Mouse (Mus musculus): ENCODE measurements around the gene Mymx. TPM values are rescaled to one million over a fixed set of nuclear protein-coding genes. Genes with fewer than 3 reads are reported as not detected.
A peak's percentile ranks its signal among the peaks of the same experiment; 100 is the strongest.

The Mymx gene
- polyA plus RNA-seq, 1 experiment from 2014 or later = not detected

- no peak overlapping the region for H3K4me2 ChIP-seq (ENCODE audit: low read length)
- ATAC-seq = no peak
- H3K4me3 ChIP-seq (ENCODE audit: low read length) = no peak overlapping the region
- H3K4me1 ChIP-seq (ENCODE audit: control insufficient read depth, insufficient read depth, low read depth, low read length) = peaks cover 17% of the 10 kb centered on the region
- no peak overlapping the region for H3K27ac ChIP-seq (ENCODE audit: low read depth, low read length)
- no peak overlapping the region for H3K9ac ChIP-seq (ENCODE audit: low read depth, low read length)
- H3K36me3 ChIP-seq (ENCODE audit: control insufficient read depth, insufficient read depth, low read length) = no peaks in the 10 kb centered on the region
- no peaks in the 10 kb centered on the region for H3K9me3 ChIP-seq (ENCODE audit: control insufficient read depth, low read length)
- WGBS = 87% methylated on average over 15 of the region's 15 CpGs
- peaks cover 2% of the 10 kb centered on the region for H3K27me3 ChIP-seq (replicated peaks; ENCODE audit: control insufficient read depth, insufficient read depth, low read length)
Observed at GRCm38 (mm10) chr17:45559732-45560525, 42.0 kb downstream of the Mymx start.

GRCm38 (mm10) chr17:45557998-45558862 lies 43.7 kb downstream of the Mymx start:
- 71% methylated on average over 16 of the region's 16 CpGs for WGBS
- H3K36me3 ChIP-seq (ENCODE audit: control insufficient read depth, insufficient read depth, low read length) = no peaks in the 10 kb centered on the region
- H3K9ac ChIP-seq (ENCODE audit: low read depth, low read length) = peak overlapping the region; percentile 29; the same call in 1 of the 2 replicates
- H3K4me1 ChIP-seq (ENCODE audit: control insufficient read depth, insufficient read depth, low read depth, low read length) = peaks cover 11% of the 10 kb centered on the region
- H3K4me3 ChIP-seq (ENCODE audit: low read length) = no peak overlapping the region
- H3K4me2 ChIP-seq (ENCODE audit: low read length) = no peak overlapping the region; the same call in 1 of the 2 replicates
- no peak for ATAC-seq
- peaks cover 2% of the 10 kb centered on the region for H3K27me3 ChIP-seq (replicated peaks; ENCODE audit: control insufficient read depth, insufficient read depth, low read length)
- H3K27ac ChIP-seq (ENCODE audit: low read depth, low read length) = no peak overlapping the region
- no peaks in the 10 kb centered on the region for H3K9me3 ChIP-seq (ENCODE audit: control insufficient read depth, low read length)

- 69% methylated on average over 6 of the region's 7 CpGs for WGBS
- Histone ChIP-seq H3K9me3 (ENCODE audit: control insufficient read depth, low read length) (no peaks in the 10 kb centered on the region), H3K4me1 (ENCODE audit: control insufficient read depth, insufficient read depth, low read depth, low read length) (peaks cover 11% of the 10 kb centered on the region), H3K4me2 (ENCODE audit: low read length) (no peak overlapping the region; the same call in 1 of the 2 replicates), H3K9ac (ENCODE audit: low read depth, low read length) (no peak overlapping the region; the same call in none of the 2 replicates), H3K27me3 (replicated peaks; ENCODE audit: control insufficient read depth, insufficient read depth, low read length) (peaks cover 2% of the 10 kb centered on the region), H3K36me3 (ENCODE audit: control insufficient read depth, insufficient read depth, low read length) (no peaks in the 10 kb centered on the region), H3K27ac (ENCODE audit: low read depth, low read length) (no peak overlapping the region), H3K4me3 (ENCODE audit: low read length) (no peak overlapping the region)
- no peak for ATAC-seq
Observed at GRCm38 (mm10) chr17:45557246-45557824, 44.6 kb downstream of the Mymx start.

GRCm38 (mm10) chr17:45556514-45557245 lies 45.2 kb downstream of the Mymx start:
- Histone ChIP-seq H3K4me1 (ENCODE audit: control insufficient read depth, insufficient read depth, low read depth, low read length) (peaks cover 15% of the 10 kb centered on the region), H3K36me3 (ENCODE audit: control insufficient read depth, insufficient read depth, low read length) (no peaks in the 10 kb centered on the region), H3K4me2 (ENCODE audit: low read length) (peak overlapping the region; percentile 89), H3K27me3 (replicated peaks; ENCODE audit: control insufficient read depth, insufficient read depth, low read length) (peaks cover 2% of the 10 kb centered on the region), H3K27ac (ENCODE audit: low read depth, low read length) (no peak overlapping the region), H3K9ac (ENCODE audit: low read depth, low read length) (peak overlapping the region; percentile 68; the same call in 1 of the 2 replicates), H3K9me3 (ENCODE audit: control insufficient read depth, low read length) (no peaks in the 10 kb centered on the region), H3K4me3 (ENCODE audit: low read length) (peak overlapping the region; percentile 74)
- WGBS = 75% methylated on average over 3 of the region's 3 CpGs
- no peak for ATAC-seq

- Histone ChIP-seq H3K36me3 (ENCODE audit: control insufficient read depth, insufficient read depth, low read length) (no peaks in the 10 kb centered on the region), H3K4me1 (ENCODE audit: control insufficient read depth, insufficient read depth, low read depth, low read length) (peaks cover 15% of the 10 kb centered on the region), H3K9ac (ENCODE audit: low read depth, low read length) (peak overlapping the region; percentile 68), H3K9me3 (ENCODE audit: control insufficient read depth, low read length) (no peaks in the 10 kb centered on the region), H3K27me3 (replicated peaks; ENCODE audit: control insufficient read depth, insufficient read depth, low read length) (peaks cover 2% of the 10 kb centered on the region), H3K4me2 (ENCODE audit: low read length) (peak overlapping the region; percentile 89), H3K4me3 (ENCODE audit: low read length) (peak overlapping the region; percentile 74), H3K27ac (ENCODE audit: low read depth, low read length) (no peak overlapping the region)
- 1% methylated on average over 14 of the region's 14 CpGs for WGBS
- ATAC-seq = no peak
Observed at GRCm38 (mm10) chr17:45556107-45556489, 45.8 kb downstream of the Mymx start.

- under 1% methylated on average over 45 of the region's 45 CpGs for WGBS
- H3K27ac ChIP-seq (ENCODE audit: low read depth, low read length) = 0 out of 2 replicates have a peak within 1 kb of the TSS, but pooled peaks have one; percentile 1
- peaks cover 15% of the 10 kb centered on the region for H3K4me1 ChIP-seq (ENCODE audit: control insufficient read depth, insufficient read depth, low read depth, low read length)
- peaks cover 2% of the 10 kb centered on the region for H3K27me3 ChIP-seq (replicated peaks; ENCODE audit: control insufficient read depth, insufficient read depth, low read length)
- H3K9me3 ChIP-seq (ENCODE audit: control insufficient read depth, low read length) = no peaks in the 10 kb centered on the region
- H3K4me2 ChIP-seq (ENCODE audit: low read length) = peak within 1 kb of the TSS; percentile 89
- H3K4me3 ChIP-seq (ENCODE audit: low read length) = peak within 1 kb of the TSS; percentile 74
- ATAC-seq = peak; percentile 71
- H3K36me3 ChIP-seq (ENCODE audit: control insufficient read depth, insufficient read depth, low read length) = no peaks in the 10 kb centered on the region
- peak within 1 kb of the TSS; percentile 68 for H3K9ac ChIP-seq (ENCODE audit: low read depth, low read length)
Observed at GRCm38 (mm10) chr17:45555452-45556106, 46.3 kb downstream of the Mymx start, which contains the start of gene Nfkbie. Gene Nfkbie, plus strand, starts transcription at chr17:45555703.

- ATAC-seq = no peak
- Histone ChIP-seq H3K27ac (ENCODE audit: low read depth, low read length) (no peak overlapping the region), H3K36me3 (ENCODE audit: control insufficient read depth, insufficient read depth, low read length) (no peaks in the 10 kb centered on the region), H3K9me3 (ENCODE audit: control insufficient read depth, low read length) (no peaks in the 10 kb centered on the region), H3K4me1 (ENCODE audit: control insufficient read depth, insufficient read depth, low read depth, low read length) (peaks cover 24% of the 10 kb centered on the region), H3K9ac (ENCODE audit: low read depth, low read length) (no peak overlapping the region), H3K4me3 (ENCODE audit: low read length) (no peak overlapping the region), H3K4me2 (ENCODE audit: low read length) (no peak overlapping the region), H3K27me3 (replicated peaks; ENCODE audit: control insufficient read depth, insufficient read depth, low read length) (peaks cover 2% of the 10 kb centered on the region)
- 36% methylated on average over 1 of the region's 1 CpGs for WGBS
Observed at GRCm38 (mm10) chr17:45554420-45554819, 47.5 kb downstream of the Mymx start.

- ATAC-seq = no peak
- H3K27ac ChIP-seq (ENCODE audit: low read depth, low read length) = no peak overlapping the region
- 87% methylated on average over 3 of the region's 3 CpGs for WGBS
Observed at GRCm38 (mm10) chr17:45553065-45553464, 48.8 kb downstream of the Mymx start.

More at GRCm38 (mm10) chr17:45553065-45553464, 48.8 kb downstream of the Mymx start:
- H3K4me3 ChIP-seq (ENCODE audit: low read length) = no peak overlapping the region
- H3K27me3 ChIP-seq (replicated peaks; ENCODE audit: control insufficient read depth, insufficient read depth, low read length) = peaks cover 2% of the 10 kb centered on the region
- H3K4me1 ChIP-seq (ENCODE audit: control insufficient read depth, insufficient read depth, low read depth, low read length) = peaks cover 24% of the 10 kb centered on the region
- H3K4me2 ChIP-seq (ENCODE audit: low read length) = no peak overlapping the region
- H3K36me3 ChIP-seq (ENCODE audit: control insufficient read depth, insufficient read depth, low read length) = no peaks in the 10 kb centered on the region
- H3K9ac ChIP-seq (ENCODE audit: low read depth, low read length) = no peak overlapping the region
- H3K9me3 ChIP-seq (ENCODE audit: control insufficient read depth, low read length) = no peaks in the 10 kb centered on the region

Measured in hindbrain, embryonic 16.5 days (tissue).